8 mouse cellular contexts compared by ENCODE assay signal in the genomic region with DNA sequence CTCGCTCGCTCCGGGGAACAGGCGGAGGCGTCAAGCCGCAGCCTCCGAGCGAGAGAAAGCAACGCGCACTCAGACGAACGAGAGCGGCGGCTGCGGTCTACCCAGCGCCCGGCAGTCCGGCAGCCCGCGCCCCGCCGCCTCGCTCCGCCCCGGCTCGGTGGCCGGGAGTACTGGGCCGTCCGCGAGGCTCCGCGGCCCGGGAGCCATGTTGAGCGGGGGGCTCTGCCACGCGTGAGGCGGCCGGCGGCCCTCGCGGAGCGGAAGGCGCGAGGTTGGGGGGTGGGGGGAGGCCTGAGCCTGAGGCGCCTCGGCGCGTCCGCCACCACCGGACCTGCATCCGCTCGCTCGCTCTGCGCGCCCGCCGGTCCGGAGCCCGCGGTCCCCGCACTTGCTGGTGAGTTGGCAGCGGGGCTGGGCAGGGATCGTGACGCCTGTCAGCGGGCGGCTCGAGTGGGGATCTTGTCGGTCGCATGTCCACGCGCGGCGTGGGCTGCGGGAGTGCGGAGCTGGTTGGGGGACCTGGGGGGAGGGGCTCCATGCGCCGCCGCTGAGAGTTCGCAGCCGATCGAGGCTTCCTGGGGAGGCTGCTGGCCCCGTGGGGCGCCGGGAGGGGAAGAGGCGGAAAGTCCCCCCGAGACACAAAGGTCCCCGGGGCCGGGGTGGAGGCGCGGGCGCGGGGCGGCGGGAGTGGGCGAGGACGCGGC. TPM values are rescaled to one million over a fixed set of nuclear protein-coding genes. Genes with fewer than 3 reads are reported as not detected.
DNase-seq lines count a peak whose midpoint lies in the region; ATAC-seq and TF ChIP-seq lines count a peak whose summit lies in the region.

A gene (plus strand): TSS at position 69 of the 704 bp plus-strand sequence.

- intact Hi-C loops in left cerebral cortex, adult 2 months (cut with DNase I) = loop anchor here (1.0 to 10.0 kb wide), 6 partner anchors 37 to 294 kb away; a partner anchor contains a TSS

- peak within 1 kb of the TSS; percentile 98 for H3K4me3 ChIP-seq in hindbrain, embryonic 15.5 days
- H3K4me3 ChIP-seq in left cerebral cortex, adult 2 months = peak within 1 kb of the TSS; percentile 96
- peak within 1 kb of the TSS; percentile 71 for H3K4me3 ChIP-seq in macrophage (ENCODE audit: inconsistent target)

- TF ChIP-seq CTCF in Patski (IDR thresholded peaks at IDR 0.05) = no peak
- TF ChIP-seq CTCF in left cerebral cortex, adult 2 months (IDR thresholded peaks at IDR 0.05) = no peak

- no peaks in the 10 kb centered on the region for H3K36me3 ChIP-seq in hindbrain, embryonic 15.5 days
- no peaks in the 10 kb centered on the region for H3K36me3 ChIP-seq in macrophage (ENCODE audit: inconsistent target)

- CTCF ChIA-PET in Patski (lab: Charles Lee) = interaction anchor here (1.0 to 2.6 kb wide), 5 partner anchors 34 to 131 kb away, joined by 3 to 11 read pairs (median 3); no protein-coding TSS in a partner anchor

- no peaks in the 10 kb centered on the region for H3K27me3 ChIP-seq in Patski
- H3K27me3 ChIP-seq in hindbrain, embryonic 15.5 days = no peaks in the 10 kb centered on the region

- H3K4me1 ChIP-seq in hindbrain, embryonic 15.5 days (replicated peaks) = peaks cover 26% of the 10 kb centered on the region

- no peaks in the 10 kb centered on the region for H3K9me3 ChIP-seq in hindbrain, embryonic 15.5 days

- in situ Hi-C loops in Patski (cut with MboI; ENCODE audit: low pct_unique_long_range_greater_than_20kb) = loop anchor here (10.0 kb wide), 2 partner anchors 74 to 264 kb away; no protein-coding TSS in a partner anchor

- H3K4me2 ChIP-seq in hindbrain, embryonic 15.5 days = peak within 1 kb of the TSS; percentile 58

- under 1% methylated on average over 89 of the region's 97 CpGs for WGBS in hindbrain, embryonic 15.5 days
- under 1% methylated on average over 84 of the region's 97 CpGs for WGBS in macrophage (ENCODE audit: missing documents)

- DNase-seq in Patski (ENCODE audit: low read depth, low spot score) = no peak
- peak; percentile 80 to 84 for DNase-seq in cerebellum, postnatal 25 days
- peak; percentile 52 for DNase-seq in gastrocnemius, adult 18-20 months (ENCODE audit: low spot score)
- DNase-seq in left cerebral cortex, adult 2 months (ENCODE audit: extremely low spot score in 1 of 2, low spot score in 2 of 2) = peak; percentile 66 to 72
- DNase-seq in right cerebral cortex, adult 2 months (ENCODE audit: low spot score in 2 of 2) = peak; percentile 53 to 67
- peak; percentile 64 for DNase-seq in urinary bladder, postnatal 14 days (ENCODE audit: low spot score)

- H3K79me2 ChIP-seq in macrophage (ENCODE audit: inconsistent target) = peaks cover 46% of the 10 kb centered on the region

- peak; percentile 69 for ATAC-seq in Patski
- ATAC-seq in hindbrain, embryonic 15.5 days (ENCODE audit: low FRiP score, low read depth) = peak; percentile 78

- H3K9ac ChIP-seq in hindbrain, embryonic 15.5 days = peak within 1 kb of the TSS; percentile 97

- POLR2A ChIA-PET in Patski (lab: Charles Lee) = interaction anchor here (0.7 to 1.9 kb wide), 9 partner anchors 22 to 131 kb away, joined by 3 to 8 read pairs (median 5); a partner anchor contains a TSS

- H3K27ac ChIP-seq in hindbrain, embryonic 15.5 days (replicated peaks) = peak within 1 kb of the TSS; percentile 98
- peak within 1 kb of the TSS; percentile 99 for H3K27ac ChIP-seq in left cerebral cortex, adult 2 months
- peak within 1 kb of the TSS; percentile 80 for H3K27ac ChIP-seq in macrophage

RNA-seq across cellular contexts. Expression of the gene that starts here (rescaled TPM):
- polyA plus RNA-seq in Patski (2021) (29.9 TPM), macrophage (2018) (15.0 to 16.1 TPM (median 15.3 TPM) in 3 replicates)
- total RNA-seq in gastrocnemius, adult 18-20 months (2021) = 1 to 10 TPM; 4.0 to 8.0 TPM
- polyA plus RNA-seq in hindbrain, embryonic 15.5 days (2015; fragmentation: Nextera tagmentation; extraction: Ambion mirVana) = 41.2 and 45.7 TPM in 2 replicates
- 100 to 1,000 TPM; 207 to 216 TPM for total RNA-seq in left cerebral cortex, adult 2 months (2021)
- 100 to 1,000 TPM in 2 of 26 experiments, 10 to 100 TPM in 24; 29.0 to 176 (median 49.5) TPM for total RNA-seq in macrophage (2018; cell fraction: chromatin; rRNA removed)
- 10 to 100 TPM; 12.8 to 45.6 (median 16.7) TPM for total RNA-seq in macrophage (2018; cell fraction: cytosol; rRNA removed)
- total RNA-seq in macrophage (2018; cell fraction: nucleus; rRNA removed) = 100 to 1,000 TPM in 2 of 26 experiments, 10 to 100 TPM in 24; 20.4 to 105 (median 36.0) TPM

Comparison
In these comparisons a context has a peak if more than half of its experiments do, and no peak if none do; other contexts are left out.
1. RNA of the gene that starts here (total RNA-seq): 207 to 216 TPM in left cerebral cortex, adult 2 months; 4.0 to 8.0 TPM in gastrocnemius, adult 18-20 months; every median in the first group is over 10 times any median in the second.
2. Peak in every context shown above with its lines, with median percentiles within 50 percentile points of each other: H3K27ac ChIP-seq and H3K4me3 ChIP-seq.